Mouse (Mus musculus) stomach, embryonic 16.5 days (tissue): ENCODE results near the gene Gm45717. TPM values are rescaled to one million over a fixed set of nuclear protein-coding genes. Genes with fewer than 3 reads are reported as not detected.
A peak's percentile ranks its signal among the peaks of the same experiment; 100 is the strongest.
"Not testable (repeated sequence)": the region's sequence is repeated elsewhere in the genome, so short reads cannot be mapped to it uniquely, and the experiment has no call there.

ENCODE experiments used
- ATAC-seq: fragments of 200-750 bp; cut with Nextera tagmentation; 2 replicates; pipeline ENCODE4 v1.8.0; 2017; ENCODE audit warnings: moderate number of reproducible peaks, moderate TSS enrichment; ENCODE audit not compliant: insufficient read depth, low FRiP score
- H3K27ac ChIP-seq: fragments of 300-500 bp; sonication (generic); 2 replicates; pipeline ENCODE4 v1.5.1; 2014; ENCODE audit warnings: low read length
- H3K27me3 ChIP-seq: fragments of 300-500 bp; sonication (generic); 2 replicates; pipeline ENCODE4 v1.6.1; 2014; ENCODE audit warnings: low read length, control low read depth, mixed read lengths; ENCODE audit not compliant: control insufficient read depth, insufficient read depth
- H3K36me3 ChIP-seq: fragments of 300-500 bp; sonication (generic); 2 replicates; pipeline ENCODE4 v1.6.1; 2014; ENCODE audit warnings: low read length; ENCODE audit not compliant: control insufficient read depth, insufficient read depth
- H3K4me1 ChIP-seq: fragments of 300-500 bp; sonication (generic); 2 replicates; pipeline ENCODE4 v1.6.1; 2014; ENCODE audit warnings: low read length, control low read depth, mixed read lengths; ENCODE audit not compliant: control insufficient read depth, insufficient read depth
- H3K4me2 ChIP-seq: fragments of 300-500 bp; sonication (generic); 2 replicates; pipeline ENCODE4 v1.6.1; 2014; ENCODE audit warnings: low read depth, low read length, mixed read lengths
- H3K4me3 ChIP-seq: fragments of 300-500 bp; sonication (generic); replicated peaks from 2 replicates; pipeline ENCODE4 v1.5.1; 2014; ENCODE audit warnings: mild to moderate bottlenecking, low read length
- H3K9ac ChIP-seq: fragments of 300-500 bp; sonication (generic); 2 replicates; pipeline ENCODE4 v1.6.1; 2014; ENCODE audit warnings: low read length
- H3K9me3 ChIP-seq: fragments of 300-500 bp; sonication (generic); replicated peaks from 2 replicates; pipeline ENCODE4 v1.6.1; 2016; ENCODE audit warnings: low read length, control low read depth; ENCODE audit not compliant: control insufficient read depth
- WGBS: fragments of 180-500 bp; shearing (Covaris S2); extraction: QIAGEN DNeasy Blood & Tissue Kit; methylation state at CpG from one replicate; pipeline ENCODE4 v1.1.7; 2014; 5-methylcytosine and 5-hydroxymethylcytosine counted together
- polyA plus RNA-seq: library from polyadenylated mRNA; unstranded; fragments of >200 nt; fragmentation: Nextera tagmentation; extraction: Ambion mirVana; gene quantifications from 2 replicates; pipeline ENCODE4 v1.2.1, GENCODE M21; 2015

Gene Gm45717
- polyA plus RNA-seq, 1 experiment from 2014 or later, result not detected

DNA sequence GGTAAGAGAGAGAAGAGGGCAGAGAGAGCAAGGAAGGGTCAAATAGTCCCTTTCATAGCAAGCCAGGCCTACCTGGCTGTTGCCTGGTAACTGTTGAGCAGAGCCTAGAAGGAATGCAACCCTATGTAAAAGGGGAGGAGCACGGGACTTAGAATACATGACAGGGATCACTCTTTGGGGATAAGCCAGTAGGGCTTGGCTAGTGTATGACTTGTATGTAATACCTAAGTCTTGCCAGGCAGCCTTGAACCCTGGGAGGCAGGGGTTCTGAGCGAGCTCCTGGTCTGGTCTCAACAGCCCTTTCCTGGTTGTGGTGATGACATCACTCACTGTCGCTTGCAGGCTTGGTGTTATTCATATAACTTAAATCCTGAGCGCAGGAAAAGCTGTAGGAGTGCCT, 33.3 kb upstream of the Gm45717 start:
- Histone ChIP-seq H3K4me3 (no peak overlapping the region), H3K9ac (no peak overlapping the region), H3K4me2 (no peak overlapping the region), H3K27me3 (no peaks in the 10 kb centered on the region), H3K4me1 (0 out of 2 replicates have a peak, but pooled peaks cover 3% of the 10 kb centered on the region), H3K9me3 (no peaks in the 10 kb centered on the region), H3K27ac (no peak overlapping the region), H3K36me3 (no peaks in the 10 kb centered on the region)
- WGBS, result 75% methylated on average over 4 of the region's 4 CpGs
- peak; percentile 39; the same call in 1 of the 2 replicates for ATAC-seq

DNA sequence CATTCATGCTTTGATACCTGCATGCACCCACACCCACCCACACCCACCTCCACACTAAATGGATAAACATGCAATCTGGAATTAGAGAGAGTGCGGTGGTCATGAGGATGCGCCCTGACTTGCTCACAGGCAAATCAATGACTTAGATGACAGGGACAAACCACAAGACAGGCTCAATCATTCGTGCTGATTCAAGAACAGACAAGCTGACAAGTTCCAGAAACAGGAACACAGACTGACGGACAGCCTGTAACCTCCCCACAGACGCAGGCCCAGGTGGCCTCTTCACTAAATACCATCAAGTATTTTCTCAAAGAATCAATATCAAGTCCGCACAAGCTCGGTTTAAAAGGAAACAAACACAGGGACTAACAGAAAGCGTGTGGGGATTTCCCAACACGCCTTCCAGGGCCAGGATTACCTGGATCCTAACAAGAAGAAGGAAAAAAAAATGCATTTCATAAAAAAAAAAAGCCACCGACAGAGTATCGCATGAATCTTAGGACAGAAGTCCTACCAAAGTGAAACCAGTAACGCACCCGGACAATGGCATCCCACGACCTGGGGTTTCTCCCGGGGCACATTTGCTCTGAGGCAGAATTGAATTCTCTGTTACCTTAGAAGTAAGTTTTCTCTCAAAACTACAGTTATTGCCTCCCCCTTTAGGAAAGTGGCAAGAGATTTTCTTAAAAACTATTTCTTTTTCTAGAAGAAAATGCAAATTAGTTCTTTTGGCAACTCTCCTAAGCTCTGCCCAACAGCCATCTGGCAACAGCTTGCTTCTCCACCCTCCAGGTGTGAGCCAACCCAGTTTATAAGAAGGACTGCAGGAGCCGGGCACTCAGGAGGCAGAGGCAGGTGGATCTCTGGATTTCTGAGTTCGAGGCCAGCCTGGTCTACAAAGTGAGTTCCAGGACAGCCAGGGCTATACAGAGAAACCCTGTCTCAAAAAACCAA, 31.7 kb upstream of the Gm45717 start:
- H3K9ac ChIP-seq, result no peak overlapping the region
- peak overlapping the region; percentile 1; the same call in 1 of the 2 replicates for H3K27ac ChIP-seq
- no peaks in the 10 kb centered on the region for H3K27me3 ChIP-seq
- H3K4me1 ChIP-seq, result 0 out of 2 replicates have a peak, but pooled peaks cover 3% of the 10 kb centered on the region
- H3K4me3 ChIP-seq, result no peak overlapping the region
- H3K9me3 ChIP-seq, result no peaks in the 10 kb centered on the region
- no peak for ATAC-seq
- WGBS, result 65% methylated on average over 17 of the region's 17 CpGs
- no peaks in the 10 kb centered on the region for H3K36me3 ChIP-seq
- H3K4me2 ChIP-seq, result no peak overlapping the region

DNA sequence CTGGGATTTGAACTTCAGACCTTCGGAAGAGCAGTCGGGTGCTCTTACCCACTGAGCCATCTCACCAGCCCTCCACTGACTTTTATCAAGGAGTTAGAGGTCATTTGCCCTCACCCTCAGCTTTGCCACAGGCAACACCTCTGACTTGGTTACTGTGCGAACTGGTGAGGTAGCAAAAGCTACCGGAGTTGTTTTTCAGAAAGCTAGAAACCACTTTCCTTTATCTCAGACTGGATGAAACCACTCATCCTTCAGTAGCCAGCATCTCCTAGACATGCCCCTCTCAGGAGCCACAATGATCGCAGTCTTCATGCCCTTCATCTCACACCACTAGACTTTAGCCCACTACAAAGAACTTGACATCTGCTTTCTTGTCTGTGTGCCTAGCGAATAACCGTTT, 27.2 kb upstream of the Gm45717 start:
- H3K4me1 ChIP-seq, result no peaks in the 10 kb centered on the region
- no peaks in the 10 kb centered on the region for H3K27me3 ChIP-seq
- H3K9ac ChIP-seq, result no peak overlapping the region
- no peaks in the 10 kb centered on the region for H3K9me3 ChIP-seq
- 88% methylated on average over 7 of the region's 7 CpGs for WGBS
- no peaks in the 10 kb centered on the region for H3K36me3 ChIP-seq
- H3K4me3 ChIP-seq, result no peak overlapping the region
- no peak overlapping the region for H3K27ac ChIP-seq
- no peak for ATAC-seq
- H3K4me2 ChIP-seq, result no peak overlapping the region

DNA sequence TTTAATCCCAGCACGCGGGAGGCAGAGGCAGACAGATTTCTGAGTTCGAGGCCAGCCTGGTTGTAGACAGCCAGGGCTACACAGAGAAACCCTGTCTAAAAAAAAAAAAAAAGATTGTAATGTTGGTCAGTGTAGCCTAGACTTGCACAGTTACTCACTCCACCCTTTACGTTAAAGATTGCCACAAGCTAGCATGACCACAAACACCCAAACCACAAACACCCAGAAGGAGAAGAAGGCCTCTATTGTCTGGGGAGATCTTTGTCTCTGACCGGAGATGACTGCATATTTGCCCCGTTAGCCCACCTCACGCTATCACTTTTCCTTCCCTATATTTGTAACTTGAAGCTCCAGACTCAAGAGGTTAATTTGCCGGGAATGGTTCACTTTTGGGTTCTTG, 26.0 kb upstream of the Gm45717 start:
- WGBS, result 91% methylated on average over 8 of the region's 8 CpGs
- H3K4me3 ChIP-seq, result no peak overlapping the region

DNA sequence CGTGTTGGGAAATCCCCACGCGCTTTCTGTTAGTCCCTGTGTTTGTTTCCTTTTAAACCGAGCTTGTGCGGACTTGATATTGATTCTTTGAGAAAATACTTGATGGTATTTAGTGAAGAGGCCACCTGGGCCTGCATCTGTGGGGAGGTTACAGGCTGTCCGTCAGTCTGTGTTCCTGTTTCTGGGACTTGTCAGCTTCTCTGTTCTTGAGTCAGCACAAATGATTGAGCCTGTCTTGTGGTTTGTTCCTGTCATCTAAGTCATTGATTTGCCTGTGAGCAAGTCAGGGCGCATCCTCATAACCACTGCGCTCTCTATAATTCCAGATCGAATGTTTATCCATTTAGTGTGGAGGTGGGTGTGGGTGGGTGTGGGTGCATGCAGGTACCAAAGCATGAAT, 21.0 kb upstream of the Gm45717 start:
- H3K36me3 ChIP-seq, H3K27me3 ChIP-seq, ATAC-seq, H3K9ac ChIP-seq, H3K4me3 ChIP-seq, H3K9me3 ChIP-seq, H3K27ac ChIP-seq, H3K4me2 ChIP-seq: not testable (repeated sequence)
- WGBS, result 79% methylated on average over 9 of the region's 9 CpGs
- H3K4me1 ChIP-seq, result peaks cover 18% of the 10 kb centered on the region

More for the DNA sequence above, 26.0 kb upstream of the Gm45717 start:
- Histone ChIP-seq H3K4me2 (no peak overlapping the region), H3K9me3 (no peaks in the 10 kb centered on the region), H3K9ac (no peak overlapping the region), H3K4me1 (no peaks in the 10 kb centered on the region), H3K36me3 (no peaks in the 10 kb centered on the region), H3K27ac (no peak overlapping the region), H3K27me3 (no peaks in the 10 kb centered on the region)
- no peak for ATAC-seq

DNA sequence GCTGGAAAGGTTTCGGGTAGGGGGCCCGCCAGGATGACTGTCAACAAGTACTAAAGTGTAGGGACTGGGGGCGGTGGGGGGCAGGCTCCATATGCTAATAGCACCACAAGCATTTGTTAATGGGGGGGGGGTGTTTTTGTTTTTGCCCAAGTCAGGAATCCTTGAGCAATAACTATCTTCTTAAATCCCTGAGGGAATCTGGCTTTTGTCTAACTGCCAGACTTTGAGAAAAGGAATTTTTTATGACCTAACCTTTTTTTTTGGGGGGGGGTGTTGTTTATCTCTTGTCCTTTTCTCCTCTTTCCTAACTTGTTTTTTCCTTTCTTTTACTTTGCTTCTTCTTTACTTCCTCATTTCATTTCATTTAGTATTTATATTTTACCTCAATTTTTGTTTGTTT, 19.7 kb upstream of the Gm45717 start:
- no peak overlapping the region for H3K4me3 ChIP-seq
- no peak overlapping the region for H3K9ac ChIP-seq
- H3K27me3 ChIP-seq, result no peaks in the 10 kb centered on the region
- ATAC-seq, result no peak
- no peaks in the 10 kb centered on the region for H3K9me3 ChIP-seq
- peaks cover 28% of the 10 kb centered on the region for H3K4me1 ChIP-seq
- no peaks in the 10 kb centered on the region for H3K36me3 ChIP-seq
- 41% methylated on average over 3 of the region's 3 CpGs for WGBS
- no peak overlapping the region for H3K4me2 ChIP-seq
- H3K27ac ChIP-seq, result peak overlapping the region; percentile 31; the same call in 1 of the 2 replicates

DNA sequence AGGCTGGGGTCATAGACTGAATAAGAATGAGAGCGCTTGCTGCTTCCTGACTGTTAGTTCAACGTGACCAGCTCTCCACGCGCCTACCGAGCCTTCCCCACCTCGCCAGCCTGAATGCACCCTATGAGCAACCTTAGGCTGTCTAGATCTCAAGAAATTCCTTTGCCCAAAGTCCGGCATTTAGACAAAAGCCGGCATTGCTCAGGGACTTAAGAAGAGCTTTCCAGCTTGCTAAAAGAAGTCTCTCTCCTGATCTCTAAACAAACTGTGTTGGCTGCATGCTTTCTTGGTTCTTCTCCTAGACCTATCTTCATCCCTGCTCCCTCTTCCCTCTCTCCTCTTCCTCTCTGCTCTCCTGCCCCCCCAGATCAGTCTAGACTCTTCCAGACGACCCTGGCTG, 19.2 kb upstream of the Gm45717 start:
- H3K4me2 ChIP-seq, result no peak overlapping the region
- no peaks in the 10 kb centered on the region for H3K36me3 ChIP-seq
- no peak for ATAC-seq
- H3K4me3 ChIP-seq, result no peak overlapping the region
- H3K4me1 ChIP-seq, result peaks cover 28% of the 10 kb centered on the region
- no peaks in the 10 kb centered on the region for H3K9me3 ChIP-seq
- 0 out of 2 replicates have a peak overlapping the region, but pooled peaks have one; percentile 24 for H3K9ac ChIP-seq
- WGBS, result 30% methylated on average over 9 of the region's 9 CpGs
- peak overlapping the region; percentile 31 for H3K27ac ChIP-seq
- no peaks in the 10 kb centered on the region for H3K27me3 ChIP-seq

DNA sequence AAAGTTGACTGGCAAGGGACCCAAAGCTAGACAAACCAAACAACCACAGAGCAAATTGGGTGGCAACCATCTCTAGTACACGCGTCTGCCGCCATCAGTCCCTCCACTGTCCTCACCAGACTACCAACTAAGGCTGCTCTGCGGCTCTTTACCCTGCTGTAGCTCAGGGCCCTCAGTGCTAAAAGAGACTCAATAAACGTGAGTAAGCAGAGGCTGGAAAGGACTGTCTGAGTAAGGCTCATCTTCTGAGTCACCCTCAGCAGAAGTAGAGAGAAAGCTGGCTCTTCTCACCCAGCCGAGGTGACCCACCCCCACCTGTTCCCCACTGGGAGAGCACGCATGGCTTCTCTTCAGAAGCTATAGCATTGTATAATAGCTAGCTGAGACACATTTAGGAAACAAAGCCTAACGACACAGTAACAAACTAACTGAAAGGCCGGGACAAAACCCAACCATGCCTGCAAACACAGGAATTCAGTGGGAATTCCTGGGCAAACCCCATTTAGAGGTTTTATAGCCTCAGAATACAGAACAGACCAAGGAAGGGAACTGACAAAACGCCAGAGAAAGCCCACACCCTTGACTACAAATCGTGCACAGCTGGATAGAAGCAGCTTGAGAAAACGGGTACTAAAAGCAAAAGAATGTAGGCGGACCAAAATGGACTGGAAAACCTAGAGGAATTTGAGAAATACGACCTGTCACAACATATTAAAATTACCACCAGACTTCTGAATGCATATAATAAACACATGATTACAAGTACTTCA, 17.8 kb upstream of the Gm45717 start:
- ATAC-seq, result no peak
- H3K9ac ChIP-seq, result no peak overlapping the region
- H3K4me1 ChIP-seq, result peaks cover 28% of the 10 kb centered on the region
- no peak overlapping the region for H3K4me2 ChIP-seq
- no peaks in the 10 kb centered on the region for H3K27me3 ChIP-seq
- WGBS, result 41% methylated on average over 14 of the region's 14 CpGs
- peak overlapping the region; percentile 5; the same call in 1 of the 2 replicates for H3K27ac ChIP-seq
- H3K4me3 ChIP-seq, result no peak overlapping the region
- no peaks in the 10 kb centered on the region for H3K9me3 ChIP-seq
- no peaks in the 10 kb centered on the region for H3K36me3 ChIP-seq
